Comparison of ENCODE assay signal across 18 mouse cellular contexts in genomic region chr10:104684717-104685336, GRCm38 (mm10).
"Had no signal": no experiment of that assay in that cellular context is flagged by ENCODE, and none has a peak within 500 bp of the region (broad histone marks: within the 10 kb centered on the region; RNA-seq: fewer than 3 reads in every experiment).

No protein-coding gene starts in this region.

- H3K27ac ChIP-seq: kidney, embryonic 15.5 days; left cerebral cortex, adult 2 months; limb, embryonic 12.5 days; limb, embryonic 15.5 days; liver, embryonic 14.5 days had no signal

- H3K4me2 ChIP-seq: kidney, embryonic 15.5 days; limb, embryonic 12.5 days; limb, embryonic 15.5 days; liver, embryonic 11.5 days; midbrain, embryonic 11.5 days had no signal

- H3K9me3 ChIP-seq: kidney, embryonic 15.5 days; limb, embryonic 12.5 days; limb, embryonic 15.5 days had no signal

- H3K36me3 ChIP-seq: kidney, embryonic 15.5 days; limb, embryonic 12.5 days; limb, embryonic 15.5 days had no signal

- DNase-seq: kidney, adult 8-10 months; kidney, postnatal 10 days; kidney, postnatal 36 days; layer of hippocampus, postnatal 36 days; left cerebral cortex, postnatal 4 days; liver, postnatal 0 days; lung, postnatal 14 days; lung, postnatal 4 days; midbrain, embryonic 14.5 days; thymus, adult 18-20 months; thymus, postnatal 36 days had no signal

- H3K9ac ChIP-seq: kidney, embryonic 15.5 days; limb, embryonic 12.5 days; limb, embryonic 15.5 days; liver, embryonic 14.5 days; liver, postnatal 0 days had no signal

- H3K4me1 ChIP-seq: kidney, embryonic 15.5 days; limb, embryonic 12.5 days; limb, embryonic 15.5 days had no signal

- ATAC-seq: liver, postnatal 0 days had no signal

- H3K27me3 ChIP-seq: kidney, embryonic 15.5 days; limb, embryonic 12.5 days; limb, embryonic 15.5 days had no signal

- H3K4me3 ChIP-seq: kidney, embryonic 15.5 days; left cerebral cortex, adult 2 months; limb, embryonic 12.5 days; limb, embryonic 15.5 days had no signal
